Mouse (Mus musculus): ENCODE measurements around the gene Gimap5. TPM values are rescaled to one million over a fixed set of nuclear protein-coding genes. Genes with fewer than 3 reads are reported as not detected.
A peak's percentile ranks its signal among the peaks of the same experiment; 100 is the strongest.

The Gimap5 gene
- polyA plus RNA-seq, 2 experiments: 3.5 to 3.8 TPM

DNA sequence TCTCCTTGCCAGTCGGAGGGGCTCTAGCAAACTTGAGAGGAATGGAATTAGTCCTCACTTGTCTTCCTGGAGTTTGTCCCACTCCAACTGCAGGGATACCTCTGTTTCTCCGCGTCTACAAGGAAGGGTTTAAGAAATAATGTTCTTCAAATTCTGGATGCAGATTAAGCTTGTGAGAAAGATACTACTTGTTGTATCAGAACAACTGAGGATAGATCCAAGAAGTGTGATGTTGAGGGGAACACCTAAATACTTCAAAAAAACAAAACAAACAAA, 6.3 kb upstream of the Gimap5 start:
- DNase-seq (ENCODE audit: low spot score): no peak
- TF ChIP-seq POLR2A (IDR thresholded peaks at IDR 0.05; ENCODE audit: borderline replicate concordance, extremely low read depth, insufficient read depth, insufficient read length): no peak
- ATAC-seq (ENCODE audit: low FRiP score, low read depth): no peak
- Histone ChIP-seq H3K4me1 (ENCODE audit: control insufficient read depth, insufficient read depth, low read length) (peaks cover 6% of the 10 kb centered on the region), H3K27me3 (ENCODE audit: control insufficient read depth, insufficient read depth, low read length) (peaks cover 36% of the 10 kb centered on the region), H3K4me2 (replicated peaks; ENCODE audit: low read depth, low read length, severe bottlenecking) (no peak overlapping the region), H3K9ac (ENCODE audit: low read depth, low read length, severe bottlenecking) (no peak overlapping the region), H3K9me3 (ENCODE audit: control insufficient read depth, low read length) (no peaks in the 10 kb centered on the region), H3K4me3 (replicated peaks; ENCODE audit: low read length) (no peak overlapping the region), H3K36me3 (ENCODE audit: control insufficient read depth, insufficient read depth, low read length) (no peaks in the 10 kb centered on the region), H3K27ac (replicated peaks; ENCODE audit: low read depth, low read length) (no peak overlapping the region)
- WGBS: 84% methylated on average over 3 of the region's 3 CpGs

DNA sequence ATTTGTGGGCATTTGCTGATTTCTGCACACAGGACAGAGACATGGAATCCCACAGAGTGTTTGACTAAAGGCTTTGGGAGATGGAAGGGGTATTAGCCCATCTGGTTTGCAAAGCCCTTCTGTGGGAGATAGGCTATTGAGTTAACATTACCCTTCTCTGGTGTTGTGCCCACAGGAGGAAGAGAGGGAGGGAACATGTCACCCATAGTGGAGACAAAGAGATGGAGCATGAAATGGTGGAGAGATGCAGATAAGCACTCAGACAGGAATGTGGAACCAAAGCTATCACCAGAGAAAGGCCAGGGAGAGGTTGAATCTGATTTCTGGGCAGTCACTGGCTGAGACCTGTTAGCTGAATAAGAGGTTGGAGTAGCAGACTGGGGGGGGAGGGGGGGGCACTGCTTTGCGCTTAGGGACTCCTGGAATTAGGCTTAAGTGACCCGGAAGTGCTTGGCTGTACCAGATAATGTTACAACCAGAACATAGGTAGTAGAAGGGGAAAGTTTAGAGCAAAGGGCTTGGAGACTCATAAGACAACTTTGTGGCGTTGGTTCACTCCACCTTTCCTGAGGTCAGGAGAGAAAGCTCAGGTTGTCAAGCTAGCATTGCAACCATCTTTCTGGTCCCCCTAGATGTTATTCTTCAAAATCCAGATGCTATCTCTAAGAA, 5.4 kb upstream of the Gimap5 start:
- no peak for DNase-seq (ENCODE audit: low spot score)
- ATAC-seq (ENCODE audit: low FRiP score, low read depth): no peak
- H3K27me3 ChIP-seq (ENCODE audit: control insufficient read depth, insufficient read depth, low read length): peaks cover 36% of the 10 kb centered on the region

DNA sequence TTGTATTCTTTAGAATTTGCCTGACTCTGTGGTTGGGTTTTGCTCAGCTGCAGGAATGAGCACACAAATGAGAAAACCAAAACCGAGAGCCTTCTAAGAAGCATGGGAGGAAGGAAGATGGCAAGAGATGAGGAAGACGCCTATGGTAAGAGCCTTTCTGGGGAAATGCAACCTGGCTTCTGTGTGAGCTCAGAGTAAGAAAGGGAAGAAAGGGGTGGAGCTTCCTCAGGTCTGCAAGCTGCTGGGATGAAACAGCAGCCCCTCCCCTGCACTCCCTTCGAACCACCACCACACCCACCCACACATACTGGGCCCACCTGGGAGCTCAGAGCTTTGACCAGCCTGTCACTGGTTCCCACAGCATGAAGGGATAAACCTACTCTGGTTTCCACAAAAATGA, 4.7 kb upstream of the Gimap5 start:
- WGBS: 40% methylated on average over 3 of the region's 3 CpGs

More for the DNA sequence above, 5.4 kb upstream of the Gimap5 start:
- H3K4me2 ChIP-seq (replicated peaks; ENCODE audit: low read depth, low read length, severe bottlenecking): no peak overlapping the region
- peaks cover 6% of the 10 kb centered on the region for H3K4me1 ChIP-seq (ENCODE audit: control insufficient read depth, insufficient read depth, low read length)
- H3K27ac ChIP-seq (replicated peaks; ENCODE audit: low read depth, low read length): no peak overlapping the region
- WGBS: 68% methylated on average over 3 of the region's 3 CpGs
- TF ChIP-seq POLR2A (IDR thresholded peaks at IDR 0.05; ENCODE audit: borderline replicate concordance, extremely low read depth, insufficient read depth, insufficient read length): no peak
- no peaks in the 10 kb centered on the region for H3K36me3 ChIP-seq (ENCODE audit: control insufficient read depth, insufficient read depth, low read length)
- no peaks in the 10 kb centered on the region for H3K9me3 ChIP-seq (ENCODE audit: control insufficient read depth, low read length)
- no peak overlapping the region for H3K4me3 ChIP-seq (replicated peaks; ENCODE audit: low read length)
- H3K9ac ChIP-seq (ENCODE audit: low read depth, low read length, severe bottlenecking): no peak overlapping the region

GRCm38 (mm10) chr6:48741711-48742206, 4.2 kb upstream of the Gimap5 start:
- Histone ChIP-seq H3K4me2 (replicated peaks; ENCODE audit: low read depth, low read length, severe bottlenecking) (no peak overlapping the region), H3K36me3 (ENCODE audit: control insufficient read depth, insufficient read depth, low read length) (no peaks in the 10 kb centered on the region), H3K27me3 (ENCODE audit: control insufficient read depth, insufficient read depth, low read length) (peaks cover 36% of the 10 kb centered on the region), H3K4me3 (replicated peaks; ENCODE audit: low read length) (no peak overlapping the region), H3K27ac (replicated peaks; ENCODE audit: low read depth, low read length) (no peak overlapping the region), H3K4me1 (ENCODE audit: control insufficient read depth, insufficient read depth, low read length) (peaks cover 6% of the 10 kb centered on the region), H3K9ac (ENCODE audit: low read depth, low read length, severe bottlenecking) (no peak overlapping the region), H3K9me3 (ENCODE audit: control insufficient read depth, low read length) (no peaks in the 10 kb centered on the region)
- ATAC-seq (ENCODE audit: low FRiP score, low read depth) (no peak), DNase-seq (ENCODE audit: low spot score) (no peak)
- no peak for TF ChIP-seq POLR2A (IDR thresholded peaks at IDR 0.05; ENCODE audit: borderline replicate concordance, extremely low read depth, insufficient read depth, insufficient read length)
- 21% methylated on average over 9 of the region's 9 CpGs for WGBS

More for the DNA sequence above, 4.7 kb upstream of the Gimap5 start:
- no peak for DNase-seq (ENCODE audit: low spot score)
- H3K4me2 ChIP-seq (replicated peaks; ENCODE audit: low read depth, low read length, severe bottlenecking): no peak overlapping the region
- no peak overlapping the region for H3K27ac ChIP-seq (replicated peaks; ENCODE audit: low read depth, low read length)
- H3K4me3 ChIP-seq (replicated peaks; ENCODE audit: low read length): no peak overlapping the region
- ATAC-seq (ENCODE audit: low FRiP score, low read depth): no peak
- peaks cover 36% of the 10 kb centered on the region for H3K27me3 ChIP-seq (ENCODE audit: control insufficient read depth, insufficient read depth, low read length)
- H3K4me1 ChIP-seq (ENCODE audit: control insufficient read depth, insufficient read depth, low read length): peaks cover 6% of the 10 kb centered on the region
- no peaks in the 10 kb centered on the region for H3K36me3 ChIP-seq (ENCODE audit: control insufficient read depth, insufficient read depth, low read length)
- no peaks in the 10 kb centered on the region for H3K9me3 ChIP-seq (ENCODE audit: control insufficient read depth, low read length)
- no peak for TF ChIP-seq POLR2A (IDR thresholded peaks at IDR 0.05; ENCODE audit: borderline replicate concordance, extremely low read depth, insufficient read depth, insufficient read length)
- no peak overlapping the region for H3K9ac ChIP-seq (ENCODE audit: low read depth, low read length, severe bottlenecking)

GRCm38 (mm10) chr6:48742422-48743351, 3.3 kb upstream of the Gimap5 start:
- TF ChIP-seq POLR2A (IDR thresholded peaks at IDR 0.05; ENCODE audit: borderline replicate concordance, extremely low read depth, insufficient read depth, insufficient read length): no peak
- DNase-seq (ENCODE audit: low spot score): no peak
- Histone ChIP-seq H3K27me3 (ENCODE audit: control insufficient read depth, insufficient read depth, low read length) (peaks cover 36% of the 10 kb centered on the region), H3K4me2 (replicated peaks; ENCODE audit: low read depth, low read length, severe bottlenecking) (peak overlapping the region; percentile 53), H3K9me3 (ENCODE audit: control insufficient read depth, low read length) (no peaks in the 10 kb centered on the region), H3K27ac (replicated peaks; ENCODE audit: low read depth, low read length) (no peak overlapping the region), H3K9ac (ENCODE audit: low read depth, low read length, severe bottlenecking) (no peak overlapping the region), H3K4me1 (ENCODE audit: control insufficient read depth, insufficient read depth, low read length) (peaks cover 6% of the 10 kb centered on the region), H3K4me3 (replicated peaks; ENCODE audit: low read length) (peak overlapping the region; percentile 32), H3K36me3 (ENCODE audit: control insufficient read depth, insufficient read depth, low read length) (no peaks in the 10 kb centered on the region)
- no peak for ATAC-seq (ENCODE audit: low FRiP score, low read depth)
- WGBS: 3% methylated on average over 38 of the region's 52 CpGs

Measured in limb, embryonic 14.5 days (tissue).